Mouse (Mus musculus): ENCODE measurements at regions not wholly inside any gene's neighbourhood (a gene's known extent, or its start where the extent isn't known, plus 50 kb on each side); places are given as distances from the start of the nearest gene placed in this dataset.

GRCm38 (mm10) chr10:100811639-100812038 lies 221.4 kb downstream of the 1700017N19Rik start:
- TF ChIP-seq POLR2A (IDR thresholded peaks at IDR 0.05; ENCODE audit: borderline replicate concordance, control insufficient read depth, low read depth, low read length) (no peak), CTCF (IDR thresholded peaks at IDR 0.05; ENCODE audit: control insufficient read depth, insufficient read depth, low read length) (no peak)

Data from bone marrow, adult 2 months (tissue).